Mouse (Mus musculus) frontal cortex, adult (tissue): ENCODE measurements at regions not wholly inside any gene's neighbourhood (a gene's known extent, or its start where the extent isn't known, plus 50 kb on each side); places are given as distances from the start of the nearest gene placed in this dataset.

Source experiments
- ATAC-seq: cut with Nextera tagmentation; 2 replicates; pipeline ENCODE4 v1.9.2; 2017; ENCODE audit warnings: mild to moderate bottlenecking, moderate library complexity, mixed read lengths; ENCODE audit not compliant: low TSS enrichment

- ATAC-seq: no peak
These were observed 91.1 kb upstream of the Rbm19 start for GRCm38 (mm10) chr5:120025212-120025611.

- ATAC-seq: no peak
These were observed 85.4 kb upstream of the Rbm19 start for GRCm38 (mm10) chr5:120030904-120031303.

GRCm38 (mm10) chr5:120031614-120032013, 84.7 kb upstream of the Rbm19 start:
- no peak for ATAC-seq

GRCm38 (mm10) chr5:120034499-120035077, 81.7 kb upstream of the Rbm19 start:
- ATAC-seq: no peak

GRCm38 (mm10) chr5:120035251-120035650, 81.0 kb upstream of the Rbm19 start:
- ATAC-seq: no peak

GRCm38 (mm10) chr5:120037806-120038205, 78.5 kb upstream of the Rbm19 start:
- ATAC-seq: no peak

- ATAC-seq: no peak
These were observed 72.5 kb upstream of the Rbm19 start for GRCm38 (mm10) chr5:120043786-120044185.

GRCm38 (mm10) chr5:120049063-120049781, 67.0 kb upstream of the Rbm19 start:
- ATAC-seq: no peak

GRCm38 (mm10) chr5:120050728-120051436, 65.4 kb upstream of the Rbm19 start:
- ATAC-seq: no peak

- no peak for ATAC-seq
These were observed 61.6 kb upstream of the Rbm19 start for GRCm38 (mm10) chr5:120054498-120055167.
